Mouse (Mus musculus) liver, embryonic 11.5 days (tissue): ENCODE results near the gene Ankrd34a. TPM values are rescaled to one million over a fixed set of nuclear protein-coding genes. Genes with fewer than 3 reads are reported as not detected.
A peak's percentile ranks its signal among the peaks of the same experiment; 100 is the strongest.

ENCODE experiments used
- ATAC-seq: fragments of 200-750 bp; cut with Nextera tagmentation; replicated peaks from 2 replicates; pipeline ENCODE4 v1.8.0; 2017; ENCODE audit warnings: moderate number of reproducible peaks, mild to moderate bottlenecking, moderate TSS enrichment, moderate library complexity; ENCODE audit not compliant: low FRiP score
- DNase-seq: peaks from one replicate; pipeline ENCODE4 v3.0.0-alpha.2; 2017; ENCODE audit warnings: low spot score
- H3K27ac ChIP-seq: fragments of 300-500 bp; sonication (generic); 2 replicates; pipeline ENCODE4 v1.5.1; 2014; ENCODE audit warnings: mild to moderate bottlenecking, low read depth, low read length, control low read depth
- H3K27me3 ChIP-seq: fragments of 300-500 bp; sonication (generic); replicated peaks from 2 replicates; pipeline ENCODE4 v1.6.1; 2014; ENCODE audit warnings: low read length, mixed read lengths; ENCODE audit not compliant: control insufficient read depth, insufficient read depth
- H3K36me3 ChIP-seq: fragments of 300-500 bp; sonication (generic); 2 replicates; pipeline ENCODE4 v1.6.1; 2014; ENCODE audit warnings: mild to moderate bottlenecking, low read length, moderate library complexity, mixed read lengths; ENCODE audit not compliant: control insufficient read depth, insufficient read depth
- H3K4me1 ChIP-seq: fragments of 300-500 bp; sonication (generic); replicated peaks from 2 replicates; pipeline ENCODE4 v1.6.1; 2014; ENCODE audit warnings: low read length, mixed read lengths; ENCODE audit not compliant: control insufficient read depth, insufficient read depth
- H3K4me2 ChIP-seq: fragments of 300-500 bp; sonication (generic); 2 replicates; pipeline ENCODE4 v1.6.1; 2014; ENCODE audit warnings: mild to moderate bottlenecking, control low read depth, moderate library complexity
- H3K4me3 ChIP-seq: fragments of 300-500 bp; sonication (generic); 2 replicates; pipeline ENCODE4 v1.5.1; 2014; ENCODE audit warnings: low read depth, low read length, control low read depth
- H3K9ac ChIP-seq: fragments of 300-500 bp; sonication (generic); 2 replicates; pipeline ENCODE4 v1.6.1; 2014; ENCODE audit warnings: low read depth, low read length, control low read depth
- H3K9me3 ChIP-seq: fragments of 300-500 bp; sonication (generic); 2 replicates; pipeline ENCODE4 v1.6.1; 2016; ENCODE audit warnings: low read length, inconsistent platforms, mixed read lengths; ENCODE audit not compliant: control insufficient read depth
- WGBS: fragments of 180-500 bp; shearing (Covaris S2); extraction: QIAGEN DNeasy Blood & Tissue Kit; methylation state at CpG from one replicate; pipeline ENCODE4 v1.1.7; 2014; 5-methylcytosine and 5-hydroxymethylcytosine counted together
- polyA plus RNA-seq: library from polyadenylated mRNA; unstranded; fragments of >200 nt; fragmentation: Nextera tagmentation; extraction: Ambion mirVana; gene quantifications from 2 replicates; pipeline ENCODE4 v1.2.1, GENCODE M21; 2014

The Ankrd34a gene
- polyA plus RNA-seq: 0.71 and 1.1 TPM in 2 replicates

GRCm38 (mm10) chr3:96596228-96596707 lies at the start of gene Ankrd34a:
Ankrd34a (plus strand) TSS chr3:96596636.
- peaks cover 36% of the 10 kb centered on the region for H3K4me1 ChIP-seq
- no peak within 1 kb of the TSS for H3K27ac ChIP-seq
- H3K27me3 ChIP-seq: peaks cover 51% of the 10 kb centered on the region
- DNase-seq: no peak
- no peaks in the 10 kb centered on the region for H3K36me3 ChIP-seq
- H3K4me2 ChIP-seq: peak within 1 kb of the TSS; percentile 96
- no peaks in the 10 kb centered on the region for H3K9me3 ChIP-seq
- no peak for ATAC-seq
- peak within 1 kb of the TSS; percentile 32; the same call in 1 of the 2 replicates for H3K9ac ChIP-seq
- H3K4me3 ChIP-seq: peak within 1 kb of the TSS; percentile 51
- WGBS: 4% methylated on average over 23 of the region's 23 CpGs

GRCm38 (mm10) chr3:96546880-96547279 lies 49.6 kb upstream of the Ankrd34a start:
- DNase-seq: no peak
- WGBS: 40% methylated on average over 4 of the region's 4 CpGs
- no peak overlapping the region for H3K27ac ChIP-seq
- no peak overlapping the region for H3K4me2 ChIP-seq
- no peaks in the 10 kb centered on the region for H3K4me1 ChIP-seq
- no peak for ATAC-seq
- H3K27me3 ChIP-seq: 0 out of 2 replicates have a peak, but pooled peaks cover 2% of the 10 kb centered on the region
- no peaks in the 10 kb centered on the region for H3K9me3 ChIP-seq
- H3K4me3 ChIP-seq: no peak overlapping the region
- no peaks in the 10 kb centered on the region for H3K36me3 ChIP-seq
- no peak overlapping the region for H3K9ac ChIP-seq

- Histone ChIP-seq H3K4me2 (peak overlapping the region; percentile 43), H3K4me3 (0 out of 2 replicates have a peak overlapping the region, but pooled peaks have one; percentile 7), H3K9ac (no peak overlapping the region), H3K9me3 (no peaks in the 10 kb centered on the region), H3K27ac (no peak overlapping the region), H3K4me1 (no peaks in the 10 kb centered on the region), H3K27me3 (0 out of 2 replicates have a peak, but pooled peaks cover 2% of the 10 kb centered on the region), H3K36me3 (no peaks in the 10 kb centered on the region)
- DNase-seq (peak; percentile 73), ATAC-seq (0 out of 2 replicates have a peak, but pooled peaks have one; percentile 26)
- 13% methylated on average over 14 of the region's 14 CpGs for WGBS
These were observed 49.0 kb upstream of the Ankrd34a start for GRCm38 (mm10) chr3:96547389-96547960.

GRCm38 (mm10) chr3:96548824-96549223 lies 47.6 kb upstream of the Ankrd34a start:
- H3K4me1 ChIP-seq: no peaks in the 10 kb centered on the region
- no peaks in the 10 kb centered on the region for H3K36me3 ChIP-seq
- no peaks in the 10 kb centered on the region for H3K9me3 ChIP-seq
- no peak overlapping the region for H3K4me2 ChIP-seq
- H3K27me3 ChIP-seq: 0 out of 2 replicates have a peak, but pooled peaks cover 2% of the 10 kb centered on the region
- 81% methylated on average over 7 of the region's 7 CpGs for WGBS
- DNase-seq: no peak
- no peak overlapping the region for H3K9ac ChIP-seq
- H3K27ac ChIP-seq: no peak overlapping the region
- H3K4me3 ChIP-seq: no peak overlapping the region
- no peak for ATAC-seq

GRCm38 (mm10) chr3:96549346-96549745 lies 47.1 kb upstream of the Ankrd34a start:
- ATAC-seq (no peak), DNase-seq (no peak)
- no peaks in the 10 kb centered on the region for H3K9me3 ChIP-seq
- H3K9ac ChIP-seq: no peak overlapping the region
- H3K36me3 ChIP-seq: no peaks in the 10 kb centered on the region
- no peak overlapping the region for H3K4me3 ChIP-seq
- no peaks in the 10 kb centered on the region for H3K4me1 ChIP-seq
- 0 out of 2 replicates have a peak, but pooled peaks cover 2% of the 10 kb centered on the region for H3K27me3 ChIP-seq
- WGBS: 74% methylated on average over 5 of the region's 5 CpGs
- H3K4me2 ChIP-seq: no peak overlapping the region
- no peak overlapping the region for H3K27ac ChIP-seq

- Histone ChIP-seq H3K36me3 (no peaks in the 10 kb centered on the region), H3K27ac (no peak overlapping the region), H3K9ac (no peak overlapping the region), H3K4me2 (no peak overlapping the region; the same call in 1 of the 2 replicates), H3K4me3 (no peak overlapping the region), H3K9me3 (no peaks in the 10 kb centered on the region), H3K27me3 (0 out of 2 replicates have a peak, but pooled peaks cover 2% of the 10 kb centered on the region), H3K4me1 (peaks cover 6% of the 10 kb centered on the region; the same call in 1 of the 2 replicates)
- ATAC-seq (no peak), DNase-seq (no peak)
- 20% methylated on average over 8 of the region's 8 CpGs for WGBS
These were observed 45.2 kb upstream of the Ankrd34a start for GRCm38 (mm10) chr3:96551203-96551602.

- ATAC-seq (no peak), DNase-seq (no peak)
- H3K27ac ChIP-seq: no peak overlapping the region
- no peaks in the 10 kb centered on the region for H3K9me3 ChIP-seq
- H3K4me3 ChIP-seq: no peak overlapping the region
- no peak overlapping the region for H3K4me2 ChIP-seq
- H3K4me1 ChIP-seq: peaks cover 11% of the 10 kb centered on the region
- 0 out of 2 replicates have a peak, but pooled peaks cover 2% of the 10 kb centered on the region for H3K27me3 ChIP-seq
- H3K36me3 ChIP-seq: no peaks in the 10 kb centered on the region
- WGBS: 56% methylated on average over 7 of the region's 7 CpGs
- H3K9ac ChIP-seq: no peak overlapping the region
These were observed 44.5 kb upstream of the Ankrd34a start for GRCm38 (mm10) chr3:96551890-96552289.

GRCm38 (mm10) chr3:96553601-96554000 lies 42.8 kb upstream of the Ankrd34a start:
- Histone ChIP-seq H3K9ac (no peak overlapping the region), H3K27me3 (0 out of 2 replicates have a peak, but pooled peaks cover 2% of the 10 kb centered on the region), H3K4me3 (no peak overlapping the region), H3K27ac (no peak overlapping the region), H3K4me1 (peaks cover 13% of the 10 kb centered on the region), H3K36me3 (no peaks in the 10 kb centered on the region), H3K4me2 (no peak overlapping the region), H3K9me3 (no peaks in the 10 kb centered on the region)
- no peak for ATAC-seq
- DNase-seq: no peak
- 63% methylated on average over 6 of the region's 6 CpGs for WGBS

GRCm38 (mm10) chr3:96554251-96554650 lies 42.2 kb upstream of the Ankrd34a start:
- H3K36me3 ChIP-seq: no peaks in the 10 kb centered on the region
- H3K9me3 ChIP-seq: no peaks in the 10 kb centered on the region
- no peak overlapping the region for H3K27ac ChIP-seq
- 0 out of 2 replicates have a peak, but pooled peaks cover 2% of the 10 kb centered on the region for H3K27me3 ChIP-seq
- WGBS: 81% methylated on average over 6 of the region's 6 CpGs
- H3K9ac ChIP-seq: no peak overlapping the region; the same call in 1 of the 2 replicates
- peaks cover 13% of the 10 kb centered on the region for H3K4me1 ChIP-seq
- no peak for ATAC-seq
- no peak overlapping the region for H3K4me3 ChIP-seq
- DNase-seq: no peak
- H3K4me2 ChIP-seq: no peak overlapping the region
